Mouse (Mus musculus): ENCODE measurements around the gene Sos1.

DNA sequence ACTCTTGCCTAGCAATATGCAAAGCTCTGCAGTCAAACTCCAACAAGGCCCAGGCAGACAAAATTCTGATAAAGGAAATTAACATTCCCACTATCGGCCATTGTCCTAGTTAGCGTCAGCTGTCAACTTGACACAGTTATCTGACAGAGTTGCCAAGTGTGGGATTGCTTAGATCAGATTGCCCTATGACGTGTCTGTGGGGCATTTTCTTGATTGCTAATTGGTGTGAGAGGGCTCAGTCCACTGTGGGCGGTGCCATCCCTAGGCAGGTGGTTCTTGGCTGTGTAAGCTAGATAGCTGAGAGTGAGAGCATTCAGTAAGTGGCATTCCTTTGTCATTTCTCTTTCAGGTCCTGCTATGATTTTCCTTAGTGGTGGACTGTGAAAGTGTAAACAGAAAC lies 25.1 kb upstream of the Sos1 start:
- no peak for TF ChIP-seq CTCF (IDR thresholded peaks at IDR 0.05; ENCODE audit: extremely low read depth, insufficient read depth, low read length)
- TF ChIP-seq POLR2A (IDR thresholded peaks at IDR 0.05; ENCODE audit: extremely low read depth, insufficient read depth, low read length): no peak
